In the genomic region with DNA sequence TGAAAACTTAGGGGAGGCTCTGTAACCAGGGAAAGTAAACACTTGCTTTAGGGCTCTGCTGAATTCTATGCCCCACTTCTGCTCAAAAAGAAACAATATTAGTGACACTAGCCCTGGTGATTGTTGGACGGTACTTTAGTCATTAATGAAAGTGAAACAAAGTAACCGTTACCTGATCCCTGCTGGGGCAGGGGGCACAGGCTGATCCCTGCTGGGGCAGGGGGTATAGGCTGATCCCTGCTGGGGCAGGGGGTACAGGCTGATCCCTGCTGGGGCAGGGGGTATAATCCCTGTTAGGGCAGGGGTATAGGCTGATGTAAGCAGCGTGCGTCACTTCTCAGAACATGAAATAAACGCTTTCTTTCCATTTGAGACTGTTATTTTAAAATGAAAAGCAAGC, we compare ENCODE assay signal across 16 mouse cellular contexts. TPM values are rescaled to one million over a fixed set of nuclear protein-coding genes. Genes with fewer than 3 reads are reported as not detected.
DNase-seq lines count a peak whose midpoint lies in the region; ATAC-seq and TF ChIP-seq lines count a peak whose summit lies in the region.
"Had no signal": no experiment of that assay in that cellular context is flagged by ENCODE, and none has a peak within 500 bp of the region (broad histone marks: within the 10 kb centered on the region; RNA-seq: fewer than 3 reads in every experiment).

No protein-coding gene starts in this region.

- no peaks in the 10 kb centered on the region for H3K9me3 ChIP-seq in heart, embryonic 11.5 days (replicated peaks; ENCODE audit: control insufficient read depth, low read length)
- H3K9me3 ChIP-seq in liver, postnatal 0 days (ENCODE audit: low read length): no peaks in the 10 kb centered on the region; the same call in 1 of the 2 replicates
- no peaks in the 10 kb centered on the region; the same call in 1 of the 2 replicates for H3K9me3 ChIP-seq in liver, embryonic 11.5 days (ENCODE audit: control insufficient read depth, low read length)
- H3K9me3 ChIP-seq in embryonic facial prominence, embryonic 14.5 days (ENCODE audit: control insufficient read depth, low read length): no peaks in the 10 kb centered on the region
- H3K9me3 ChIP-seq in hindbrain, embryonic 11.5 days (ENCODE audit: control insufficient read depth, low read length): no peaks in the 10 kb centered on the region

- no peak for DNase-seq in heart, postnatal 4 days
- no peak for DNase-seq in liver, postnatal 0 days
- DNase-seq in liver, embryonic 11.5 days (ENCODE audit: low spot score): no peak
- DNase-seq in embryonic facial prominence, embryonic 14.5 days (ENCODE audit: low spot score): no peak
- no peak for DNase-seq in hindbrain, embryonic 11.5 days (ENCODE audit: low spot score)
- DNase-seq in cerebellum, postnatal 25 days: no peak
- DNase-seq: cerebellum, adult 9-10 months; gastrocnemius, postnatal 14 days; left cerebral cortex, postnatal 4 days; retina, postnatal 1 day had no signal

- H3K4me3 ChIP-seq in heart, embryonic 11.5 days (ENCODE audit: low read depth, low read length): no peak overlapping the region
- no peak overlapping the region for H3K4me3 ChIP-seq in liver, postnatal 0 days (ENCODE audit: low read depth, low read length)
- H3K4me3 ChIP-seq in liver, embryonic 11.5 days (ENCODE audit: low read depth, low read length): no peak overlapping the region
- no peak overlapping the region for H3K4me3 ChIP-seq in embryonic facial prominence, embryonic 14.5 days (ENCODE audit: low read depth, low read length)
- no peak overlapping the region for H3K4me3 ChIP-seq in myocyte
- no peak overlapping the region for H3K4me3 ChIP-seq in hindbrain, embryonic 11.5 days (ENCODE audit: low read depth, low read length)
- H3K4me3 ChIP-seq: erythroblast, embryonic 14.5 days had no signal

- no peaks in the 10 kb centered on the region for H3K79me2 ChIP-seq in myocyte (ENCODE audit: control insufficient read depth, insufficient read depth)

- no peaks in the 10 kb centered on the region for H3K36me3 ChIP-seq in heart, embryonic 11.5 days (ENCODE audit: control insufficient read depth, insufficient read depth, low read length)
- H3K36me3 ChIP-seq in liver, postnatal 0 days (replicated peaks; ENCODE audit: insufficient read depth, low read length): peaks cover 26% of the 10 kb centered on the region
- H3K36me3 ChIP-seq in liver, embryonic 11.5 days (ENCODE audit: control insufficient read depth, insufficient read depth, low read length): peaks cover 12% of the 10 kb centered on the region
- H3K36me3 ChIP-seq in embryonic facial prominence, embryonic 14.5 days (ENCODE audit: control insufficient read depth, insufficient read depth, low read length): peaks cover 18% of the 10 kb centered on the region; the same call in 1 of the 2 replicates
- H3K36me3 ChIP-seq in myocyte (ENCODE audit: control insufficient read depth, insufficient read depth): no peaks in the 10 kb centered on the region
- H3K36me3 ChIP-seq in hindbrain, embryonic 11.5 days (ENCODE audit: control insufficient read depth, insufficient read depth, low read length): 0 out of 2 replicates have a peak, but pooled peaks cover 2% of the 10 kb centered on the region

- peak overlapping the region; percentile 42 for H3K4me2 ChIP-seq in heart, embryonic 11.5 days
- H3K4me2 ChIP-seq in liver, postnatal 0 days (ENCODE audit: low read depth, low read length): peak overlapping the region; percentile 16
- no peak overlapping the region for H3K4me2 ChIP-seq in liver, embryonic 11.5 days
- no peak overlapping the region; the same call in 1 of the 2 replicates for H3K4me2 ChIP-seq in embryonic facial prominence, embryonic 14.5 days (ENCODE audit: low read depth, low read length)
- peak overlapping the region; percentile 76 for H3K4me2 ChIP-seq in myocyte (ENCODE audit: low read depth)
- H3K4me2 ChIP-seq in hindbrain, embryonic 11.5 days (replicated peaks; ENCODE audit: low read depth, low read length): no peak overlapping the region

- 69% methylated on average over 5 of the region's 5 CpGs for WGBS in heart, embryonic 11.5 days (ENCODE audit: insufficient replicate concordance)
- WGBS in liver, postnatal 0 days (ENCODE audit: insufficient replicate concordance): 82% methylated on average over 5 of the region's 5 CpGs
- 78% methylated on average over 5 of the region's 5 CpGs for WGBS in liver, embryonic 11.5 days
- 51% methylated on average over 5 of the region's 5 CpGs for WGBS in embryonic facial prominence, embryonic 14.5 days
- 57% methylated on average over 5 of the region's 5 CpGs for WGBS in hindbrain, embryonic 11.5 days

- H3ac ChIP-seq in myocyte (ENCODE audit: control insufficient read depth, insufficient read length): no peak overlapping the region

- 0 out of 2 replicates have a peak overlapping the region, but pooled peaks have one; percentile 15 for H3K27ac ChIP-seq in heart, embryonic 11.5 days (ENCODE audit: low read depth, low read length)
- H3K27ac ChIP-seq in liver, postnatal 0 days (ENCODE audit: low read depth): peak overlapping the region; percentile 4; the same call in 1 of the 2 replicates
- no peak overlapping the region for H3K27ac ChIP-seq in liver, embryonic 11.5 days (ENCODE audit: low read depth, low read length)
- H3K27ac ChIP-seq in embryonic facial prominence, embryonic 14.5 days (replicated peaks; ENCODE audit: low read depth, low read length): peak overlapping the region; percentile 58
- H3K27ac ChIP-seq in hindbrain, embryonic 11.5 days (ENCODE audit: low read depth, low read length): no peak overlapping the region

- no peak for TF ChIP-seq EP300 in liver, postnatal 0 days (IDR thresholded peaks at IDR 0.05; ENCODE audit: low read depth)

- ATAC-seq in heart, embryonic 11.5 days (replicated peaks; ENCODE audit: insufficient number of reproducible peaks, low FRiP score, low TSS enrichment): no peak
- no peak for ATAC-seq in liver, postnatal 0 days
- ATAC-seq in liver, embryonic 11.5 days (replicated peaks; ENCODE audit: low FRiP score): no peak
- ATAC-seq in embryonic facial prominence, embryonic 14.5 days (ENCODE audit: low read depth): no peak
- ATAC-seq in hindbrain, embryonic 11.5 days (ENCODE audit: low FRiP score): no peak

- no peak for TF ChIP-seq POLR2A in myocyte (IDR thresholded peaks at IDR 0.05; ENCODE audit: insufficient read length, low read depth)

- no peak overlapping the region for H3K9ac ChIP-seq in heart, embryonic 11.5 days (ENCODE audit: low read depth, low read length)
- no peak overlapping the region for H3K9ac ChIP-seq in liver, postnatal 0 days (replicated peaks)
- H3K9ac ChIP-seq in liver, embryonic 11.5 days (ENCODE audit: low read depth, low read length): no peak overlapping the region
- H3K9ac ChIP-seq in embryonic facial prominence, embryonic 14.5 days (ENCODE audit: low read depth, low read length): no peak overlapping the region
- H3K9ac ChIP-seq in hindbrain, embryonic 11.5 days (ENCODE audit: low read depth, low read length): no peak overlapping the region

- H3K4me1 ChIP-seq in heart, embryonic 11.5 days (ENCODE audit: control insufficient read depth, insufficient read depth, low read length): 0 out of 2 replicates have a peak, but pooled peaks cover 5% of the 10 kb centered on the region
- peaks cover 3% of the 10 kb centered on the region; the same call in 1 of the 2 replicates for H3K4me1 ChIP-seq in liver, postnatal 0 days (ENCODE audit: insufficient read depth)
- no peaks in the 10 kb centered on the region for H3K4me1 ChIP-seq in liver, embryonic 11.5 days (replicated peaks; ENCODE audit: control insufficient read depth, insufficient read depth, low read length)
- H3K4me1 ChIP-seq in embryonic facial prominence, embryonic 14.5 days (ENCODE audit: control insufficient read depth, insufficient read depth, low read length): peaks cover 9% of the 10 kb centered on the region; the same call in 1 of the 2 replicates
- H3K4me1 ChIP-seq in hindbrain, embryonic 11.5 days (replicated peaks; ENCODE audit: control insufficient read depth, insufficient read depth, low read length): no peaks in the 10 kb centered on the region

- TF ChIP-seq CTCF in liver, postnatal 0 days (IDR thresholded peaks at IDR 0.05; ENCODE audit: low read depth): no peak

- peaks cover 12% of the 10 kb centered on the region; the same call in 1 of the 2 replicates for H3K27me3 ChIP-seq in heart, embryonic 11.5 days (ENCODE audit: control insufficient read depth, insufficient read depth, low read length)
- no peaks in the 10 kb centered on the region for H3K27me3 ChIP-seq in liver, postnatal 0 days (ENCODE audit: insufficient read depth, low read length)
- no peaks in the 10 kb centered on the region for H3K27me3 ChIP-seq in liver, embryonic 11.5 days (replicated peaks; ENCODE audit: control insufficient read depth, insufficient read depth, low read length)
- H3K27me3 ChIP-seq in embryonic facial prominence, embryonic 14.5 days (replicated peaks; ENCODE audit: control insufficient read depth, insufficient read depth, low read length): no peaks in the 10 kb centered on the region
- H3K27me3 ChIP-seq in myocyte (ENCODE audit: control insufficient read depth, insufficient read depth, insufficient read length): no peaks in the 10 kb centered on the region
- H3K27me3 ChIP-seq in hindbrain, embryonic 11.5 days (ENCODE audit: control insufficient read depth, insufficient read depth, low read length): no peaks in the 10 kb centered on the region

TF ChIP-seq in myocyte, 11 proteins besides CTCF, POLR2A, EP300 and RAD21 (continues in another document):
- no peak for TF ChIP-seq SRF (IDR thresholded peaks at IDR 0.05; ENCODE audit: control insufficient read depth, insufficient read length, low read depth)
- no peak for TF ChIP-seq MYOG (IDR thresholded peaks at IDR 0.05; ENCODE audit: control insufficient read depth in 1 of 3, insufficient read depth in 1 of 3, insufficient read length in 2 of 3, low read depth in 2 of 3)

RNA-seq across cellular contexts. Expression of a gene that starts 6.7 kb away (rescaled TPM):
- polyA plus RNA-seq in heart, embryonic 11.5 days (2014; fragmentation: Nextera tagmentation; extraction: Ambion mirVana): 5.0 and 7.1 TPM in 2 replicates
- 10 to 100 TPM; 11.4 TPM for total RNA-seq in heart, postnatal 4 days (2021)
- polyA plus RNA-seq in liver, postnatal 0 days (2015; fragmentation: Nextera tagmentation; extraction: Ambion mirVana): 4.1 and 4.3 TPM in 2 replicates
- polyA plus RNA-seq in liver, embryonic 11.5 days (2014; fragmentation: Nextera tagmentation; extraction: Ambion mirVana): 15.9 and 18.6 TPM in 2 replicates
- 14.2 and 15.5 TPM in 2 replicates for polyA plus RNA-seq in embryonic facial prominence, embryonic 14.5 days (2014; fragmentation: Nextera tagmentation; extraction: Ambion mirVana)
- 7.4 TPM for polyA plus RNA-seq in myocyte (2012; fragmentation: generic; extraction: Trizol)
- polyA plus RNA-seq in hindbrain, embryonic 11.5 days (2014; fragmentation: Nextera tagmentation; extraction: Ambion mirVana): 10.9 and 14.1 TPM in 2 replicates

RNA-seq across cellular contexts. Expression of a gene that starts 56.1 kb away (rescaled TPM):
- polyA plus RNA-seq in heart, embryonic 11.5 days (2014; fragmentation: Nextera tagmentation; extraction: Ambion mirVana): 0.30 TPM in 1 of 2 replicates, not detected in the other
- 1 to 10 TPM; 3.9 to 5.1 TPM for total RNA-seq in heart, postnatal 4 days (2021)
- not detected in 2 replicates for polyA plus RNA-seq in liver, postnatal 0 days (2015; fragmentation: Nextera tagmentation; extraction: Ambion mirVana)
- polyA plus RNA-seq in liver, embryonic 11.5 days (2014; fragmentation: Nextera tagmentation; extraction: Ambion mirVana): not detected in 2 replicates
- polyA plus RNA-seq in embryonic facial prominence, embryonic 14.5 days (2014; fragmentation: Nextera tagmentation; extraction: Ambion mirVana): 1.9 and 2.3 TPM in 2 replicates
- not detected for polyA plus RNA-seq in myocyte (2012; fragmentation: generic; extraction: Trizol)
- 0.19 and 0.33 TPM in 2 replicates for polyA plus RNA-seq in hindbrain, embryonic 11.5 days (2014; fragmentation: Nextera tagmentation; extraction: Ambion mirVana)
- total RNA-seq: adrenal gland, postnatal 36 days; gastrocnemius, postnatal 14 days; left cerebral cortex, postnatal 4 days had no signal
- polyA plus RNA-seq: erythroblast, embryonic 14.5 days; large intestine, adult 2 months; stomach, embryonic 14.5 days had no signal

Comparison
In these comparisons a context has a peak if more than half of its experiments do, and no peak if none do; other contexts are left out.
1. H3K27ac ChIP-seq: peak in heart, embryonic 11.5 days (single experiment), liver, postnatal 0 days (single experiment) and embryonic facial prominence, embryonic 14.5 days (single experiment); none in liver, embryonic 11.5 days (single experiment) and hindbrain, embryonic 11.5 days (single experiment).
2. H3K4me2 ChIP-seq: peak in heart, embryonic 11.5 days (single experiment), liver, postnatal 0 days (single experiment) and myocyte (single experiment); none in liver, embryonic 11.5 days (single experiment), embryonic facial prominence, embryonic 14.5 days (single experiment) and hindbrain, embryonic 11.5 days (single experiment).